Mouse (Mus musculus) CH12.LX (cell line): ENCODE measurements around the gene Bckdk. TPM values are rescaled to one million over a fixed set of nuclear protein-coding genes. Genes with fewer than 3 reads are reported as not detected.

ENCODE experiments used
- DNase-seq: peaks from one replicate; pipeline ENCODE4 v3.0.0-alpha.2; 2013; ENCODE audit errors: extremely low read depth
- H3K27ac ChIP-seq: 2 replicates; pipeline ENCODE4 v1.5.1; 2012; ENCODE audit warnings: low read depth, mild to moderate bottlenecking, control low read depth, moderate library complexity; ENCODE audit not compliant: insufficient read depth
- H3K27me3 ChIP-seq: replicated peaks from 2 replicates; pipeline ENCODE3; 2012; ENCODE audit warnings: inconsistent platforms
- H3K36me3 ChIP-seq, 2 experiments: replicated peaks in 1 of 2; 2 replicates each; pipeline versions ENCODE3 to v1.6.1; 2012; ENCODE audit warnings: inconsistent platforms in 1 of 2, low read length in 1 of 2, mild to moderate bottlenecking in 1 of 2, mixed read lengths in 1 of 2, moderate library complexity in 1 of 2; ENCODE audit not compliant: control insufficient read depth in 1 of 2, insufficient read depth in 1 of 2
- H3K4me1 ChIP-seq, 2 experiments: 2 replicates each; pipeline ENCODE4 v1.6.1; 2012; ENCODE audit warnings: inconsistent platforms in 1 of 2, moderate library complexity in 1 of 2; ENCODE audit not compliant: insufficient read depth in 2 of 2, control insufficient read depth in 1 of 2
- H3K4me2 ChIP-seq: 2 replicates; pipeline ENCODE4 v1.6.1; 2012; ENCODE audit warnings: low read depth, mild to moderate bottlenecking, control low read depth; ENCODE audit not compliant: poor library complexity, insufficient read depth, severe bottlenecking
- H3K4me3 ChIP-seq, 3 experiments: fragments of 150-350 bp in 1 of 3; sonication (generic) in 1 of 3; replicated peaks in 1 of 3; 2 replicates each; pipeline versions ENCODE3 to v1.5.1; 2011 to 2012; ENCODE audit warnings: low read depth in 2 of 3, low read length in 2 of 3, mild to moderate bottlenecking in 2 of 3, moderate library complexity in 2 of 3, control low read depth in 1 of 3, improper control_type of control experiment in 1 of 3, inconsistent platforms in 1 of 3, mixed read lengths in 1 of 3; ENCODE audit not compliant: poor library complexity in 1 of 3
- H3K79me2 ChIP-seq: replicated peaks from 2 replicates; pipeline ENCODE4 v1.6.1; 2012; ENCODE audit warnings: mild to moderate bottlenecking, moderate library complexity; ENCODE audit not compliant: control insufficient read depth, poor library complexity, insufficient read depth, severe bottlenecking; ENCODE audit errors: extremely low read depth
- H3K9ac ChIP-seq: 2 replicates; pipeline ENCODE4 v1.6.1; 2012; ENCODE audit warnings: low read depth, mild to moderate bottlenecking, control low read depth, moderate library complexity; ENCODE audit not compliant: insufficient read depth
- H3K9me3 ChIP-seq: replicated peaks from 2 replicates; pipeline ENCODE3; 2012; ENCODE audit warnings: low read length, inconsistent platforms, mixed read lengths
- CHD2 ChIP-seq: IDR thresholded peaks from 2 replicates; pipeline ENCODE4 v1.6.1; 2011; ENCODE audit warnings: low read length, improper control_type of control experiment
- CTCF ChIP-seq, 2 experiments: IDR thresholded peaks in 1 of 2; conservative IDR thresholded peaks in 1 of 2; 2 replicates each; pipeline ENCODE4 v1.5.1; 2011 to 2012; ENCODE audit warnings: low read depth in 2 of 2, low read length in 2 of 2, improper control_type of control experiment in 1 of 2, inconsistent platforms in 1 of 2, mild to moderate bottlenecking in 1 of 2, moderate library complexity in 1 of 2
- ETS1 ChIP-seq: conservative IDR thresholded peaks from 2 replicates; pipeline ENCODE4 v1.6.1; 2012; ENCODE audit warnings: low read depth, mild to moderate bottlenecking, inconsistent platforms, low read length, improper control_type of control experiment, moderate library complexity
- HCFC1 ChIP-seq: IDR thresholded peaks from 2 replicates; pipeline ENCODE4 v1.6.1; 2012; ENCODE audit warnings: low read depth, mild to moderate bottlenecking, inconsistent platforms, low read length, improper control_type of control experiment
- MAX ChIP-seq: IDR thresholded peaks from 2 replicates; pipeline ENCODE4 v1.6.1; 2011; ENCODE audit warnings: low read length, improper control_type of control experiment
- MEF2A ChIP-seq: IDR thresholded peaks from 2 replicates; pipeline ENCODE4 v1.6.1; 2014; ENCODE audit warnings: low read depth, mild to moderate bottlenecking, inconsistent platforms, low read length, improper control_type of control experiment, borderline replicate concordance
- MXI1 ChIP-seq: IDR thresholded peaks from 2 replicates; pipeline ENCODE4 v1.6.1; 2011; ENCODE audit warnings: mild to moderate bottlenecking, low read depth, low read length, improper control_type of control experiment
- MYC ChIP-seq: IDR thresholded peaks from 2 replicates; pipeline ENCODE4 v1.6.1; 2011; ENCODE audit warnings: low read depth, mild to moderate bottlenecking, improper control_type of control experiment, low read length
- NRF1 ChIP-seq: IDR thresholded peaks from 2 replicates; pipeline ENCODE4 v1.6.1; 2014; ENCODE audit warnings: low read depth, mild to moderate bottlenecking, inconsistent platforms, low read length, improper control_type of control experiment, moderate library complexity
- POLR2A ChIP-seq: IDR thresholded peaks from 2 replicates; pipeline ENCODE4 v1.6.1; 2011; ENCODE audit warnings: low read depth, mild to moderate bottlenecking, improper control_type of control experiment, low read length
- POLR2AphosphoS2 ChIP-seq: IDR thresholded peaks from 2 replicates; pipeline ENCODE4 v1.6.1; 2011; ENCODE audit warnings: low read depth, low read length, improper control_type of control experiment
- RAD21 ChIP-seq: IDR thresholded peaks from 2 replicates; pipeline ENCODE4 v1.6.1; 2011; ENCODE audit warnings: low read depth, mild to moderate bottlenecking, low read length, improper control_type of control experiment, moderate library complexity
- SIN3A ChIP-seq: IDR thresholded peaks from 2 replicates; pipeline ENCODE4 v1.6.1; 2012; ENCODE audit warnings: low read length, improper control_type of control experiment, inconsistent platforms
- SMC3 ChIP-seq: IDR thresholded peaks from 2 replicates; pipeline ENCODE4 v1.6.1; 2011; ENCODE audit warnings: low read depth, low read length, improper control_type of control experiment
- TBP ChIP-seq: conservative IDR thresholded peaks from 2 replicates; pipeline ENCODE4 v1.6.1; 2011; ENCODE audit warnings: low read depth, low read length, improper control_type of control experiment
- TCF12 ChIP-seq: IDR thresholded peaks from 2 replicates; pipeline ENCODE4 v1.6.1; 2014; ENCODE audit warnings: low read depth, mild to moderate bottlenecking, inconsistent platforms, low read length, improper control_type of control experiment
- USF2 ChIP-seq: conservative IDR thresholded peaks from 2 replicates; pipeline ENCODE4 v1.6.1; 2011; ENCODE audit warnings: low read depth, low read length, improper control_type of control experiment
- ZKSCAN1 ChIP-seq: IDR thresholded peaks from 2 replicates; pipeline ENCODE4 v1.6.1; 2012; ENCODE audit warnings: low read depth, inconsistent platforms, low read length, improper control_type of control experiment, borderline replicate concordance
- ZNF384 ChIP-seq: IDR thresholded peaks from 2 replicates; pipeline ENCODE4 v1.6.1; 2012; ENCODE audit warnings: low read depth, low read length, improper control_type of control experiment, inconsistent platforms
- dilution Hi-C: fragments of 300-500 bp; cut with MboI; formaldehyde crosslinking; loops from 2 replicates; pipeline ENCODE4 v1.14.3; 2020; ENCODE audit warnings: low sequenced_read_pairs; ENCODE audit not compliant: extremely low pct_unique_long_range_greater_than_20kb, extremely low pct_ligation_motif_present
- in situ Hi-C: fragments of 300-500 bp; cut with MboI; formaldehyde crosslinking; loops from 3 replicates; pipeline ENCODE4 v1.14.3; 2019; ENCODE audit warnings: low sequenced_read_pairs, low pct_ligation_motif_present, low pct_unique_long_range_greater_than_20kb, mixed read lengths
- polyA plus RNA-seq: library from polyadenylated mRNA; unstranded; fragments of >175 nt; gene quantifications from 2 replicates; pipeline ENCODE4 v1.2.1, GENCODE M21; 2012; ENCODE audit warnings: low read depth; ENCODE audit not compliant: insufficient read length
- total RNA-seq, 2 experiments: library from RNA; depleted of rRNA; stranded (reverse); fragments of 300-350 nt in 1 of 2; fragments of >200 nt in 1 of 2; gene quantifications; 2 replicates each; pipeline ENCODE4 v1.2.3; 2012 to 2014

Gene Bckdk
- total and polyA plus RNA-seq, 3 experiments: 38.4 to 62.7 (median 61.8) TPM

- no peak overlapping the region for H3K4me3 ChIP-seq
These were observed 34.6 kb upstream of the Bckdk start for GRCm38 (mm10) chr7:127869149-127869810.

DNA sequence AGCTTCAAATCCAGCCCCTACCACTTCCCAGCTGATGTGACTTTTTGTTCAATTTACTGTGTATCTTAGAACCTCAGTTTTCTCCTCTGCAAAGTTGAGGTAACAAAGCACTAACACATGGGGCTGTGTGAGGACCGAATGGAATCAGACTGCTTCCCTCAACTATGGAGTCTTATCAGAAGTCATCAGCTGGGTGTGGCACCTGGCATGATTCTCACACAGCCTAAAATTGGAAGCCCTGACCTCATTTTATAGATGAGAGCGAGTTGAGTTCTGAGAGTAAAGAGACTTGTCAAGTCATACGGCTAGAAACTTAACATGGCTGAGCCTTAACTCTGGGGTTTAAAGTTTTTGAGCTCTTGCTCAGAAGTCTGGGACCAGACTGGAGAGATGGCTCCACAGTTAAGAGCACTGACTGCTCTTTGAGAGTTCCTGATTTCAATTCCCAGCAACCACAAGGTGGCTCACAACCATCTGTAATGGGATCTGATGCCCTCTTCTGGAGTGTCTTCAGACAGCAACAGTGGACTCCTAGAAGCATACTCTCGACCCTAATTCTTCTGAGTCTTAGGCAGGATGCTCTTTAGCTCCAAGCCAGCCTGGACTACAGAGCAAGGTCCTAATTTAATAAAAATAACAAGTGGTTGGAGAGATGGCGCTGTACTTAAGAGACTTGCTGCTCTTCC is 33.6 kb upstream of the Bckdk start:
- DNase-seq: peak; percentile 14
- dilution Hi-C loops: no loop called here

More at GRCm38 (mm10) chr7:127869149-127869810, 34.6 kb upstream of the Bckdk start:
- no peak overlapping the region for H3K4me2 ChIP-seq
- no peaks in the 10 kb centered on the region for H3K9me3 ChIP-seq
- dilution Hi-C loops: no loop called here
- no peak for DNase-seq
- H3K27ac ChIP-seq: no peak overlapping the region
- no peaks in the 10 kb centered on the region for H3K27me3 ChIP-seq
- H3K9ac ChIP-seq: no peak overlapping the region
- peaks cover 0 to 21% of the 10 kb centered on the region in 2 experiments; a peak in 2 of 4 replicates for H3K4me1 ChIP-seq
- TF ChIP-seq POLR2A (no peak), ZNF384 (no peak), SIN3A (no peak), POLR2AphosphoS2 (no peak), MXI1 (no peak), HCFC1 (no peak), MEF2A (no peak), ETS1 (no peak), USF2 (no peak), MAX (no peak)
- in situ Hi-C loops: no loop called here
- peaks cover 28 to 80% of the 10 kb centered on the region in 2 experiments for H3K36me3 ChIP-seq
- peaks cover 3% of the 10 kb centered on the region for H3K79me2 ChIP-seq

More for the DNA sequence above, 33.6 kb upstream of the Bckdk start:
- Histone ChIP-seq H3K79me2 (peaks cover 12% of the 10 kb centered on the region), H3K27me3 (no peaks in the 10 kb centered on the region), H3K4me2 (no peak overlapping the region), H3K9me3 (no peaks in the 10 kb centered on the region), H3K4me1 (peaks cover 0 to 26% of the 10 kb centered on the region in 2 experiments; a peak in 2 of 4 replicates), H3K27ac (no peak overlapping the region), H3K9ac (no peak overlapping the region), H3K4me3 (no peak overlapping the region), H3K36me3 (peaks cover 28 to 70% of the 10 kb centered on the region in 2 experiments)
- in situ Hi-C loops: no loop called here
- TF ChIP-seq TBP (no peak), SMC3 (peak; percentile 35), ZKSCAN1 (no peak), CTCF (conservative IDR thresholded peaks at IDR 0.05 in 1 of 2, IDR thresholded peaks at IDR 0.05 in 1 of 2; ENCODE audit: low read depth in 2 of 2, low read length in 2 of 2) (peak in 1 of 2 experiments; percentile 77; a peak in 3 of 4 replicates), MXI1 (no peak), TCF12 (no peak), POLR2A (no peak), CHD2 (no peak), RAD21 (peak; percentile 5), ETS1 (no peak), USF2 (no peak), NRF1 (no peak), MYC (no peak)
- TF ChIP-seq, all 38 proteins: peak for 3
